Mouse (Mus musculus) kidney, adult 18-20 months (tissue): ENCODE results near the gene Akap6.

ENCODE experiments used
- DNase-seq: peaks from one replicate; pipeline ENCODE4 v3.0.0; 2021

Akap6 gene

GRCm38 (mm10) chr12:53060903-53061302 is 361.7 kb downstream of the Akap6 start:
- no peak for DNase-seq

- no peak for DNase-seq
Measured at GRCm38 (mm10) chr12:53061466-53062124, 362.4 kb downstream of the Akap6 start.

- no peak for DNase-seq
Measured at GRCm38 (mm10) chr12:53063003-53063402, 363.8 kb downstream of the Akap6 start.

GRCm38 (mm10) chr12:53064241-53064760 is 365.1 kb downstream of the Akap6 start:
- DNase-seq, result no peak

GRCm38 (mm10) chr12:53065031-53065785 is 366.0 kb downstream of the Akap6 start:
- DNase-seq, result no peak

- DNase-seq, result no peak
Measured at GRCm38 (mm10) chr12:53066321-53066720, 367.1 kb downstream of the Akap6 start.

- no peak for DNase-seq
Measured at GRCm38 (mm10) chr12:53070907-53071306, 371.7 kb downstream of the Akap6 start.

- no peak for DNase-seq
Measured at GRCm38 (mm10) chr12:53076595-53077400, 377.6 kb downstream of the Akap6 start.

GRCm38 (mm10) chr12:53085789-53086188 is 386.6 kb downstream of the Akap6 start:
- no peak for DNase-seq

GRCm38 (mm10) chr12:53112276-53112675 is 413.1 kb downstream of the Akap6 start:
- DNase-seq, result no peak

- DNase-seq, result no peak
Measured at GRCm38 (mm10) chr12:53119352-53119751, 420.2 kb downstream of the Akap6 start.

- peak; percentile 21 for DNase-seq
Measured at GRCm38 (mm10) chr12:53124131-53124530, 424.9 kb downstream of the Akap6 start.

- no peak for DNase-seq
Measured at GRCm38 (mm10) chr12:53124696-53125095, 425.5 kb downstream of the Akap6 start.

GRCm38 (mm10) chr12:53125286-53125685 is 426.1 kb downstream of the Akap6 start:
- no peak for DNase-seq

GRCm38 (mm10) chr12:53134196-53134595 is 435.0 kb downstream of the Akap6 start:
- DNase-seq, result no peak

- DNase-seq, result no peak
Measured at GRCm38 (mm10) chr12:53137331-53137730, 438.1 kb downstream of the Akap6 start.

GRCm38 (mm10) chr12:53144122-53144695 is 445.0 kb downstream of the Akap6 start:
- DNase-seq, result no peak

- no peak for DNase-seq
Measured at GRCm38 (mm10) chr12:53144760-53145159, 445.6 kb downstream of the Akap6 start.

- no peak for DNase-seq
Measured at GRCm38 (mm10) chr12:53145516-53145915, 446.3 kb downstream of the Akap6 start.

GRCm38 (mm10) chr12:53146460-53147050 is 447.4 kb downstream of the Akap6 start:
- DNase-seq, result no peak

- no peak for DNase-seq
Measured at GRCm38 (mm10) chr12:53147696-53148095, 448.5 kb downstream of the Akap6 start.

- DNase-seq, result no peak
Measured at GRCm38 (mm10) chr12:53168189-53169003, 469.2 kb downstream of the Akap6 start.
